Mouse (Mus musculus): ENCODE measurements around the gene Ccdc172. TPM values are rescaled to one million over a fixed set of nuclear protein-coding genes. Genes with fewer than 3 reads are reported as not detected.

Ccdc172 gene
- total and polyA plus RNA-seq, 3 experiments = not detected

- Histone ChIP-seq H3K36me3 (replicated peaks) (no peaks in the 10 kb centered on the region), H3K4me1 (ENCODE audit: insufficient read depth, low read depth, low read length) (no peaks in the 10 kb centered on the region), H3K4me3 (ENCODE audit: low read depth, low read length) (no peak overlapping the region), H3K27me3 (ENCODE audit: insufficient read depth, low read length) (peaks cover 2% of the 10 kb centered on the region; the same call in 1 of the 2 replicates), H3K9me3 (replicated peaks) (peaks cover 8% of the 10 kb centered on the region)
- DNase-seq (ENCODE audit: low spot score) = no peak
- no peak for TF ChIP-seq GATA2 (IDR thresholded peaks at IDR 0.05; ENCODE audit: borderline replicate concordance, low read depth, low read length)
- TF ChIP-seq CTCF (IDR thresholded peaks at IDR 0.05; ENCODE audit: low read depth, low read length) = no peak
- TF ChIP-seq POLR2AphosphoS5 (IDR thresholded peaks at IDR 0.05; ENCODE audit: insufficient replicate concordance, low read depth, low read length) = no peak
- no peak for TF ChIP-seq GATA1 (IDR thresholded peaks at IDR 0.05; ENCODE audit: borderline replicate concordance, low read length)
- TF ChIP-seq TAL1 (conservative IDR thresholded peaks at IDR 0.05; ENCODE audit: low read depth, low read length) = no peak
- ATAC-seq (ENCODE audit: extremely low read depth, insufficient number of reproducible peaks, low FRiP score, poor library complexity, severe bottlenecking) = no peak
Measured at GRCm38 (mm10) chr19:58550916-58551315, 39.1 kb downstream of the Ccdc172 start.

- Histone ChIP-seq H3K36me3 (replicated peaks) (no peaks in the 10 kb centered on the region), H3K27me3 (ENCODE audit: insufficient read depth, low read length) (0 out of 2 replicates have a peak, but pooled peaks cover 3% of the 10 kb centered on the region), H3K4me3 (ENCODE audit: low read depth, low read length) (no peak overlapping the region), H3K4me1 (ENCODE audit: insufficient read depth, low read depth, low read length) (no peaks in the 10 kb centered on the region), H3K9me3 (replicated peaks) (peaks cover 13% of the 10 kb centered on the region)
- TF ChIP-seq GATA2 (IDR thresholded peaks at IDR 0.05; ENCODE audit: borderline replicate concordance, low read depth, low read length) (no peak), POLR2AphosphoS5 (IDR thresholded peaks at IDR 0.05; ENCODE audit: insufficient replicate concordance, low read depth, low read length) (no peak), GATA1 (IDR thresholded peaks at IDR 0.05; ENCODE audit: borderline replicate concordance, low read length) (no peak), CTCF (IDR thresholded peaks at IDR 0.05; ENCODE audit: low read depth, low read length) (no peak), TAL1 (conservative IDR thresholded peaks at IDR 0.05; ENCODE audit: low read depth, low read length) (no peak)
- no peak for ATAC-seq (ENCODE audit: extremely low read depth, insufficient number of reproducible peaks, low FRiP score, poor library complexity, severe bottlenecking)
- DNase-seq (ENCODE audit: low spot score) = no peak
Measured at GRCm38 (mm10) chr19:58554974-58555373, 43.2 kb downstream of the Ccdc172 start.

- no peak for DNase-seq (ENCODE audit: low spot score)
Measured at GRCm38 (mm10) chr19:58558352-58558751, 46.6 kb downstream of the Ccdc172 start.

GRCm38 (mm10) chr19:58562301-58562815, 50.6 kb downstream of the Ccdc172 start:
- Histone ChIP-seq H3K36me3 (replicated peaks) (no peaks in the 10 kb centered on the region), H3K4me3 (ENCODE audit: low read depth, low read length) (no peak overlapping the region), H3K4me1 (ENCODE audit: insufficient read depth, low read depth, low read length) (no peaks in the 10 kb centered on the region), H3K27me3 (ENCODE audit: insufficient read depth, low read length) (0 out of 2 replicates have a peak, but pooled peaks cover 6% of the 10 kb centered on the region), H3K9me3 (replicated peaks) (peaks cover 13% of the 10 kb centered on the region; the same call in 1 of the 2 replicates)
- DNase-seq (ENCODE audit: low spot score) = no peak
- ATAC-seq (ENCODE audit: extremely low read depth, insufficient number of reproducible peaks, low FRiP score, poor library complexity, severe bottlenecking) = no peak
- TF ChIP-seq CTCF (IDR thresholded peaks at IDR 0.05; ENCODE audit: low read depth, low read length) = no peak
- no peak for TF ChIP-seq GATA2 (IDR thresholded peaks at IDR 0.05; ENCODE audit: borderline replicate concordance, low read depth, low read length)
- TF ChIP-seq GATA1 (IDR thresholded peaks at IDR 0.05; ENCODE audit: borderline replicate concordance, low read length) = no peak
- no peak for TF ChIP-seq POLR2AphosphoS5 (IDR thresholded peaks at IDR 0.05; ENCODE audit: insufficient replicate concordance, low read depth, low read length)
- no peak for TF ChIP-seq TAL1 (conservative IDR thresholded peaks at IDR 0.05; ENCODE audit: low read depth, low read length)

More at GRCm38 (mm10) chr19:58558352-58558751, 46.6 kb downstream of the Ccdc172 start:
- Histone ChIP-seq H3K4me1 (ENCODE audit: insufficient read depth, low read depth, low read length) (no peaks in the 10 kb centered on the region), H3K4me3 (ENCODE audit: low read depth, low read length) (no peak overlapping the region), H3K36me3 (replicated peaks) (no peaks in the 10 kb centered on the region), H3K27me3 (ENCODE audit: insufficient read depth, low read length) (0 out of 2 replicates have a peak, but pooled peaks cover 6% of the 10 kb centered on the region), H3K9me3 (replicated peaks) (peaks cover 15% of the 10 kb centered on the region)
- no peak for ATAC-seq (ENCODE audit: extremely low read depth, insufficient number of reproducible peaks, low FRiP score, poor library complexity, severe bottlenecking)
- no peak for TF ChIP-seq POLR2AphosphoS5 (IDR thresholded peaks at IDR 0.05; ENCODE audit: insufficient replicate concordance, low read depth, low read length)
- TF ChIP-seq GATA2 (IDR thresholded peaks at IDR 0.05; ENCODE audit: borderline replicate concordance, low read depth, low read length) = no peak
- TF ChIP-seq TAL1 (conservative IDR thresholded peaks at IDR 0.05; ENCODE audit: low read depth, low read length) = no peak
- no peak for TF ChIP-seq CTCF (IDR thresholded peaks at IDR 0.05; ENCODE audit: low read depth, low read length)
- TF ChIP-seq GATA1 (IDR thresholded peaks at IDR 0.05; ENCODE audit: borderline replicate concordance, low read length) = no peak

GRCm38 (mm10) chr19:58571566-58571965, 59.8 kb downstream of the Ccdc172 start:
- TF ChIP-seq TAL1 (conservative IDR thresholded peaks at IDR 0.05; ENCODE audit: low read depth, low read length) (no peak), GATA2 (IDR thresholded peaks at IDR 0.05; ENCODE audit: borderline replicate concordance, low read depth, low read length) (no peak), POLR2AphosphoS5 (IDR thresholded peaks at IDR 0.05; ENCODE audit: insufficient replicate concordance, low read depth, low read length) (no peak), CTCF (IDR thresholded peaks at IDR 0.05; ENCODE audit: low read depth, low read length) (no peak), GATA1 (IDR thresholded peaks at IDR 0.05; ENCODE audit: borderline replicate concordance, low read length) (no peak)
- Histone ChIP-seq H3K4me1 (ENCODE audit: insufficient read depth, low read depth, low read length) (no peaks in the 10 kb centered on the region), H3K27me3 (ENCODE audit: insufficient read depth, low read length) (no peaks in the 10 kb centered on the region), H3K36me3 (replicated peaks) (no peaks in the 10 kb centered on the region), H3K9me3 (replicated peaks) (peaks cover 9% of the 10 kb centered on the region), H3K4me3 (ENCODE audit: low read depth, low read length) (no peak overlapping the region)
- ATAC-seq (ENCODE audit: extremely low read depth, insufficient number of reproducible peaks, low FRiP score, poor library complexity, severe bottlenecking) (no peak), DNase-seq (ENCODE audit: low spot score) (no peak)

- Histone ChIP-seq H3K9me3 (replicated peaks) (peaks cover 9% of the 10 kb centered on the region), H3K36me3 (replicated peaks) (no peaks in the 10 kb centered on the region), H3K27me3 (ENCODE audit: insufficient read depth, low read length) (no peaks in the 10 kb centered on the region), H3K4me1 (ENCODE audit: insufficient read depth, low read depth, low read length) (no peaks in the 10 kb centered on the region), H3K4me3 (ENCODE audit: low read depth, low read length) (no peak overlapping the region)
- TF ChIP-seq GATA2 (IDR thresholded peaks at IDR 0.05; ENCODE audit: borderline replicate concordance, low read depth, low read length) = no peak
- TF ChIP-seq POLR2AphosphoS5 (IDR thresholded peaks at IDR 0.05; ENCODE audit: insufficient replicate concordance, low read depth, low read length) = no peak
- TF ChIP-seq CTCF (IDR thresholded peaks at IDR 0.05; ENCODE audit: low read depth, low read length) = no peak
- TF ChIP-seq GATA1 (IDR thresholded peaks at IDR 0.05; ENCODE audit: borderline replicate concordance, low read length) = no peak
- no peak for TF ChIP-seq TAL1 (conservative IDR thresholded peaks at IDR 0.05; ENCODE audit: low read depth, low read length)
- DNase-seq (ENCODE audit: low spot score) (no peak), ATAC-seq (ENCODE audit: extremely low read depth, insufficient number of reproducible peaks, low FRiP score, poor library complexity, severe bottlenecking) (no peak)
Measured at GRCm38 (mm10) chr19:58572429-58573071, 60.8 kb downstream of the Ccdc172 start.
